Mouse (Mus musculus): Measurements from ENCODE around the gene Zswim3. TPM values are rescaled to one million over a fixed set of nuclear protein-coding genes. Genes with fewer than 3 reads are reported as not detected.

Zswim3 gene
- polyA plus RNA-seq, 1 experiment, result 5.9 TPM

GRCm38 (mm10) chr2:164800252-164801004 lies 4.5 kb upstream of the Zswim3 start:
- WGBS, result 96% methylated on average over 13 of the region's 13 CpGs
- H3K27ac ChIP-seq (ENCODE audit: control insufficient read depth, insufficient read depth, low read length), result no peak overlapping the region
- H3K27me3 ChIP-seq (ENCODE audit: control insufficient read depth, insufficient read depth, low read length), result no peaks in the 10 kb centered on the region
- H3K4me3 ChIP-seq (ENCODE audit: control insufficient read depth, insufficient read depth, low read length), result no peak overlapping the region
- H3K36me3 ChIP-seq (ENCODE audit: control insufficient read depth, insufficient read depth, low read length), result peaks cover 12% of the 10 kb centered on the region
- DNase-seq, result no peak
- H3K4me1 ChIP-seq (replicated peaks; ENCODE audit: control insufficient read depth, insufficient read depth, low read length), result peaks cover 9% of the 10 kb centered on the region
- TF ChIP-seq CTCF (IDR thresholded peaks at IDR 0.05; ENCODE audit: borderline replicate concordance, control insufficient read depth, extremely low read depth, insufficient read depth, low read length, poor library complexity), result no peak
- TF ChIP-seq POLR2A (IDR thresholded peaks at IDR 0.05; ENCODE audit: control insufficient read depth, extremely low read depth, insufficient read depth, low read length, poor library complexity), result no peak

GRCm38 (mm10) chr2:164803201-164803920 lies 1.5 kb upstream of the Zswim3 start:
- Histone ChIP-seq H3K36me3 (ENCODE audit: control insufficient read depth, insufficient read depth, low read length) (no peaks in the 10 kb centered on the region; the same call in 1 of the 2 replicates), H3K27ac (ENCODE audit: control insufficient read depth, insufficient read depth, low read length) (no peak overlapping the region), H3K4me1 (replicated peaks; ENCODE audit: control insufficient read depth, insufficient read depth, low read length) (peaks cover 14% of the 10 kb centered on the region), H3K4me3 (ENCODE audit: control insufficient read depth, insufficient read depth, low read length) (no peak overlapping the region), H3K27me3 (ENCODE audit: control insufficient read depth, insufficient read depth, low read length) (no peaks in the 10 kb centered on the region)
- no peak for TF ChIP-seq POLR2A (IDR thresholded peaks at IDR 0.05; ENCODE audit: control insufficient read depth, extremely low read depth, insufficient read depth, low read length, poor library complexity)
- DNase-seq, result no peak
- WGBS, result 91% methylated on average over 16 of the region's 16 CpGs

GRCm38 (mm10) chr2:164803921-164804313 lies 981 bp upstream of the Zswim3 start:
- 68% methylated on average over 1 of the region's 1 CpGs for WGBS
- no peaks in the 10 kb centered on the region; the same call in 1 of the 2 replicates for H3K36me3 ChIP-seq (ENCODE audit: control insufficient read depth, insufficient read depth, low read length)
- peak overlapping the region; percentile 91; the same call in 1 of the 2 replicates for H3K4me3 ChIP-seq (ENCODE audit: control insufficient read depth, insufficient read depth, low read length)

GRCm38 (mm10) chr2:164805332-164805718 lies 427 bp downstream of the Zswim3 start:
- H3K4me1 ChIP-seq (replicated peaks; ENCODE audit: control insufficient read depth, insufficient read depth, low read length), result peaks cover 14% of the 10 kb centered on the region
- 2% methylated on average over 21 of the region's 21 CpGs for WGBS
- no peaks in the 10 kb centered on the region for H3K27me3 ChIP-seq (ENCODE audit: control insufficient read depth, insufficient read depth, low read length)
- no peak for DNase-seq
- H3K4me3 ChIP-seq (ENCODE audit: control insufficient read depth, insufficient read depth, low read length), result peak overlapping the region; percentile 90
- peak overlapping the region; percentile 94 for H3K27ac ChIP-seq (ENCODE audit: control insufficient read depth, insufficient read depth, low read length)
- TF ChIP-seq POLR2A (IDR thresholded peaks at IDR 0.05; ENCODE audit: control insufficient read depth, extremely low read depth, insufficient read depth, low read length, poor library complexity) (no peak), CTCF (IDR thresholded peaks at IDR 0.05; ENCODE audit: borderline replicate concordance, control insufficient read depth, extremely low read depth, insufficient read depth, low read length, poor library complexity) (no peak)
- peaks cover 4% of the 10 kb centered on the region; the same call in 1 of the 2 replicates for H3K36me3 ChIP-seq (ENCODE audit: control insufficient read depth, insufficient read depth, low read length)

More at GRCm38 (mm10) chr2:164803921-164804313, 981 bp upstream of the Zswim3 start:
- Histone ChIP-seq H3K27me3 (ENCODE audit: control insufficient read depth, insufficient read depth, low read length) (no peaks in the 10 kb centered on the region), H3K4me1 (replicated peaks; ENCODE audit: control insufficient read depth, insufficient read depth, low read length) (peaks cover 14% of the 10 kb centered on the region), H3K27ac (ENCODE audit: control insufficient read depth, insufficient read depth, low read length) (no peak overlapping the region)
- DNase-seq, result no peak
- TF ChIP-seq POLR2A (IDR thresholded peaks at IDR 0.05; ENCODE audit: control insufficient read depth, extremely low read depth, insufficient read depth, low read length, poor library complexity), result no peak

GRCm38 (mm10) chr2:164806614-164807013 lies 1.7 kb downstream of the Zswim3 start:
- Histone ChIP-seq H3K4me3 (ENCODE audit: control insufficient read depth, insufficient read depth, low read length) (no peak overlapping the region), H3K27ac (ENCODE audit: control insufficient read depth, insufficient read depth, low read length) (no peak overlapping the region), H3K4me1 (replicated peaks; ENCODE audit: control insufficient read depth, insufficient read depth, low read length) (peaks cover 14% of the 10 kb centered on the region), H3K27me3 (ENCODE audit: control insufficient read depth, insufficient read depth, low read length) (no peaks in the 10 kb centered on the region), H3K36me3 (ENCODE audit: control insufficient read depth, insufficient read depth, low read length) (peaks cover 4% of the 10 kb centered on the region; the same call in 1 of the 2 replicates)
- 91% methylated on average over 7 of the region's 7 CpGs for WGBS
- DNase-seq, result no peak
- TF ChIP-seq POLR2A (IDR thresholded peaks at IDR 0.05; ENCODE audit: control insufficient read depth, extremely low read depth, insufficient read depth, low read length, poor library complexity) (no peak), CTCF (IDR thresholded peaks at IDR 0.05; ENCODE audit: borderline replicate concordance, control insufficient read depth, extremely low read depth, insufficient read depth, low read length, poor library complexity) (no peak)

GRCm38 (mm10) chr2:164813557-164813956 lies 8.7 kb downstream of the Zswim3 start:
- DNase-seq, result no peak
- H3K4me1 ChIP-seq (replicated peaks; ENCODE audit: control insufficient read depth, insufficient read depth, low read length), result no peaks in the 10 kb centered on the region
- H3K36me3 ChIP-seq (ENCODE audit: control insufficient read depth, insufficient read depth, low read length), result peaks cover 4% of the 10 kb centered on the region; the same call in 1 of the 2 replicates
- WGBS, result 94% methylated on average over 2 of the region's 2 CpGs
- H3K27me3 ChIP-seq (ENCODE audit: control insufficient read depth, insufficient read depth, low read length), result no peaks in the 10 kb centered on the region
- no peak overlapping the region for H3K4me3 ChIP-seq (ENCODE audit: control insufficient read depth, insufficient read depth, low read length)
- TF ChIP-seq POLR2A (IDR thresholded peaks at IDR 0.05; ENCODE audit: control insufficient read depth, extremely low read depth, insufficient read depth, low read length, poor library complexity) (no peak), CTCF (IDR thresholded peaks at IDR 0.05; ENCODE audit: borderline replicate concordance, control insufficient read depth, extremely low read depth, insufficient read depth, low read length, poor library complexity) (no peak)
- no peak overlapping the region for H3K27ac ChIP-seq (ENCODE audit: control insufficient read depth, insufficient read depth, low read length)
